Mouse (Mus musculus): ENCODE results near the gene Sh3rf3.
"Not testable (repeated sequence)": the region's sequence is repeated elsewhere in the genome, so short reads cannot be mapped to it uniquely, and the experiment has no call there.

The Sh3rf3 gene

GRCm38 (mm10) chr10:59076681-59077080, 263.5 kb downstream of the Sh3rf3 start:
- no peaks in the 10 kb centered on the region for H3K9me3 ChIP-seq (ENCODE audit: low read length)
- TF ChIP-seq POU5F1 (IDR thresholded peaks at IDR 0.05; ENCODE audit: borderline replicate concordance, low read length) (no peak), CTCF (conservative IDR thresholded peaks at IDR 0.05; ENCODE audit: low read length) (no peak), NANOG (IDR thresholded peaks at IDR 0.05; ENCODE audit: borderline replicate concordance, low read length) (no peak)
- H3K4me1 ChIP-seq (replicated peaks; ENCODE audit: low read depth, low read length): no peaks in the 10 kb centered on the region
- no peaks in the 10 kb centered on the region for H3K27me3 ChIP-seq (ENCODE audit: insufficient read depth, low read length)
- H3K36me3 ChIP-seq (ENCODE audit: insufficient read depth, low read length): no peaks in the 10 kb centered on the region
- H3K4me3 ChIP-seq (replicated peaks; ENCODE audit: low read length): no peak overlapping the region

GRCm38 (mm10) chr10:59077909-59078308, 264.8 kb downstream of the Sh3rf3 start:
- TF ChIP-seq CTCF (conservative IDR thresholded peaks at IDR 0.05; ENCODE audit: low read length) (no peak), POU5F1 (IDR thresholded peaks at IDR 0.05; ENCODE audit: borderline replicate concordance, low read length) (no peak), NANOG (IDR thresholded peaks at IDR 0.05; ENCODE audit: borderline replicate concordance, low read length) (no peak)
- no peaks in the 10 kb centered on the region for H3K4me1 ChIP-seq (replicated peaks; ENCODE audit: low read depth, low read length)
- no peaks in the 10 kb centered on the region for H3K27me3 ChIP-seq (ENCODE audit: insufficient read depth, low read length)
- H3K4me3 ChIP-seq (replicated peaks; ENCODE audit: low read length): no peak overlapping the region
- no peaks in the 10 kb centered on the region for H3K36me3 ChIP-seq (ENCODE audit: insufficient read depth, low read length)
- H3K9me3 ChIP-seq (ENCODE audit: low read length): no peaks in the 10 kb centered on the region

GRCm38 (mm10) chr10:59085604-59086003, 272.4 kb downstream of the Sh3rf3 start:
- no peak overlapping the region for H3K4me3 ChIP-seq (replicated peaks; ENCODE audit: low read length)
- H3K27me3 ChIP-seq (ENCODE audit: insufficient read depth, low read length): peaks cover 5% of the 10 kb centered on the region; the same call in 1 of the 2 replicates
- peaks cover 8% of the 10 kb centered on the region for H3K9me3 ChIP-seq (ENCODE audit: low read length)
- no peaks in the 10 kb centered on the region for H3K36me3 ChIP-seq (ENCODE audit: insufficient read depth, low read length)
- TF ChIP-seq NANOG (IDR thresholded peaks at IDR 0.05; ENCODE audit: borderline replicate concordance, low read length) (no peak), POU5F1 (IDR thresholded peaks at IDR 0.05; ENCODE audit: borderline replicate concordance, low read length) (no peak), CTCF (conservative IDR thresholded peaks at IDR 0.05; ENCODE audit: low read length) (no peak)
- no peaks in the 10 kb centered on the region for H3K4me1 ChIP-seq (replicated peaks; ENCODE audit: low read depth, low read length)

GRCm38 (mm10) chr10:59086578-59086977, 273.4 kb downstream of the Sh3rf3 start:
- TF ChIP-seq NANOG (IDR thresholded peaks at IDR 0.05; ENCODE audit: borderline replicate concordance, low read length) (no peak), CTCF (conservative IDR thresholded peaks at IDR 0.05; ENCODE audit: low read length) (no peak), POU5F1 (IDR thresholded peaks at IDR 0.05; ENCODE audit: borderline replicate concordance, low read length) (no peak)
- peaks cover 8% of the 10 kb centered on the region for H3K9me3 ChIP-seq (ENCODE audit: low read length)

GRCm38 (mm10) chr10:59089861-59090621, 276.9 kb downstream of the Sh3rf3 start:
- H3K4me1 ChIP-seq (replicated peaks; ENCODE audit: low read depth, low read length): no peaks in the 10 kb centered on the region
- H3K27me3 ChIP-seq (ENCODE audit: insufficient read depth, low read length): peaks cover 5% of the 10 kb centered on the region; the same call in 1 of the 2 replicates
- H3K9me3 ChIP-seq (ENCODE audit: low read length): peaks cover 8% of the 10 kb centered on the region
- no peak overlapping the region for H3K4me3 ChIP-seq (replicated peaks; ENCODE audit: low read length)
- no peaks in the 10 kb centered on the region for H3K36me3 ChIP-seq (ENCODE audit: insufficient read depth, low read length)
- no peak for TF ChIP-seq POU5F1 (IDR thresholded peaks at IDR 0.05; ENCODE audit: borderline replicate concordance, low read length)
- TF ChIP-seq NANOG (IDR thresholded peaks at IDR 0.05; ENCODE audit: borderline replicate concordance, low read length): no peak
- no peak for TF ChIP-seq CTCF (conservative IDR thresholded peaks at IDR 0.05; ENCODE audit: low read length)

More at GRCm38 (mm10) chr10:59086578-59086977, 273.4 kb downstream of the Sh3rf3 start:
- H3K4me1 ChIP-seq (replicated peaks; ENCODE audit: low read depth, low read length): no peaks in the 10 kb centered on the region
- no peaks in the 10 kb centered on the region for H3K36me3 ChIP-seq (ENCODE audit: insufficient read depth, low read length)
- peaks cover 5% of the 10 kb centered on the region; the same call in 1 of the 2 replicates for H3K27me3 ChIP-seq (ENCODE audit: insufficient read depth, low read length)
- H3K4me3 ChIP-seq (replicated peaks; ENCODE audit: low read length): no peak overlapping the region

GRCm38 (mm10) chr10:59090622-59090971, 277.4 kb downstream of the Sh3rf3 start:
- TF ChIP-seq NANOG (IDR thresholded peaks at IDR 0.05; ENCODE audit: borderline replicate concordance, low read length) (no peak), CTCF (conservative IDR thresholded peaks at IDR 0.05; ENCODE audit: low read length) (no peak), POU5F1 (IDR thresholded peaks at IDR 0.05; ENCODE audit: borderline replicate concordance, low read length) (no peak)
- Histone ChIP-seq H3K9me3 (ENCODE audit: low read length) (peaks cover 8% of the 10 kb centered on the region), H3K4me1 (replicated peaks; ENCODE audit: low read depth, low read length) (no peaks in the 10 kb centered on the region), H3K36me3 (ENCODE audit: insufficient read depth, low read length) (no peaks in the 10 kb centered on the region), H3K27me3 (ENCODE audit: insufficient read depth, low read length) (peaks cover 3% of the 10 kb centered on the region; the same call in 1 of the 2 replicates), H3K4me3 (replicated peaks; ENCODE audit: low read length) (no peak overlapping the region)

- H3K27me3 ChIP-seq (ENCODE audit: insufficient read depth, low read length): no peaks in the 10 kb centered on the region; the same call in 1 of the 2 replicates
- peaks cover 8% of the 10 kb centered on the region for H3K9me3 ChIP-seq (ENCODE audit: low read length)
- TF ChIP-seq CTCF (conservative IDR thresholded peaks at IDR 0.05; ENCODE audit: low read length) (no peak), POU5F1 (IDR thresholded peaks at IDR 0.05; ENCODE audit: borderline replicate concordance, low read length) (no peak), NANOG (IDR thresholded peaks at IDR 0.05; ENCODE audit: borderline replicate concordance, low read length) (no peak)
- H3K36me3 ChIP-seq (ENCODE audit: insufficient read depth, low read length): no peaks in the 10 kb centered on the region
- H3K4me3 ChIP-seq (replicated peaks; ENCODE audit: low read length): no peak overlapping the region
- no peaks in the 10 kb centered on the region for H3K4me1 ChIP-seq (replicated peaks; ENCODE audit: low read depth, low read length)
Observed at GRCm38 (mm10) chr10:59091556-59091955, 278.4 kb downstream of the Sh3rf3 start.

- TF ChIP-seq CTCF (conservative IDR thresholded peaks at IDR 0.05; ENCODE audit: low read length) (no peak), NANOG (IDR thresholded peaks at IDR 0.05; ENCODE audit: borderline replicate concordance, low read length) (no peak), POU5F1 (IDR thresholded peaks at IDR 0.05; ENCODE audit: borderline replicate concordance, low read length) (no peak)
- H3K27me3 ChIP-seq (ENCODE audit: insufficient read depth, low read length): no peaks in the 10 kb centered on the region; the same call in 1 of the 2 replicates
- peaks cover 8% of the 10 kb centered on the region for H3K9me3 ChIP-seq (ENCODE audit: low read length)
- H3K4me3 ChIP-seq (replicated peaks; ENCODE audit: low read length): no peak overlapping the region
- H3K36me3 ChIP-seq (ENCODE audit: insufficient read depth, low read length): no peaks in the 10 kb centered on the region
- no peaks in the 10 kb centered on the region for H3K4me1 ChIP-seq (replicated peaks; ENCODE audit: low read depth, low read length)
Observed at GRCm38 (mm10) chr10:59091988-59092387, 278.8 kb downstream of the Sh3rf3 start.

GRCm38 (mm10) chr10:59103076-59103475, 289.9 kb downstream of the Sh3rf3 start:
- not testable (repeated sequence) for H3K36me3 ChIP-seq (ENCODE audit: insufficient read depth, low read length); H3K27me3 ChIP-seq (ENCODE audit: insufficient read depth, low read length); H3K9me3 ChIP-seq (ENCODE audit: low read length); H3K4me3 ChIP-seq (replicated peaks; ENCODE audit: low read length)
- peaks cover 13% of the 10 kb centered on the region for H3K4me1 ChIP-seq (replicated peaks; ENCODE audit: low read depth, low read length)

All from E14TG2a.4 (cell line).